Mouse (Mus musculus): ENCODE measurements at regions not wholly inside any gene's neighbourhood (a gene's known extent, or its start where the extent isn't known, plus 50 kb on each side); places are given as distances from the start of the nearest gene placed in this dataset.

DNA sequence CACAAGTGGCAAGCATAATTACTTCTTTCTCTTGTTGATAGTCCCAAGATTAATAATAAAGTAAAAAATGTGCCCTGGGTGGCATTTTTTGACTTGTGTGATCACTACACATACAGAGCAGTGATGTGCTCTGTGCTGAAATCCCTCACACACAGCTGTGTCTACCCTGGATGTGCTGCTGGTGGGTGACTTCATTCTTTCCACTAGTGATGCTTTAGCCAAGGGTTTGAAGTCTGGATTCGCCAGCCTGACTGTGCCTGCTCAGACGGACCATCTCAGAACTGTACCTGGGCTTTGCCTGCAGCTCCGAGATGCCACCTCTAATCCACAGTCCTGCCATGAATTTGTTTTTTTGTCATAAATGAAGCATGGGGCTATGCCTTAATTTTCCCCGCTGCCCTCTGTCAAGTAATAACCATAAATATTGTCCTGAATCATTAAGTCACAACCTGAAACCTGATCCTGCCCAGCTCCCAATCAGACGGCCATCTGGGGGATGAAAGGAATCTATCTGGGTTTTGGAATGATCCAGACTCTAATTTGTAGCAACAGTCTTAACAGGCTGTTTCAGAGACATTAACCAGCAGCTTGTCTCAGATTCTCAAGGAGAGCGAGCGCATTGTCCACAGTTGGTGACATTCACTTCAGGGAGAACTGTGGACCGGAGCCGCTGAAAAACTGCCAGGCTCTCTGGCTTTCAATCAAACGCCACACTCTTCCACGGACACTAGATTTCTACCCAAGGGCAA lies 330.1 kb upstream of the Npvf start:
- ATAC-seq (ENCODE audit: insufficient read depth): no peak
- Histone ChIP-seq H3K27me3 (ENCODE audit: control insufficient read depth, insufficient read depth, low read length) (no peaks in the 10 kb centered on the region), H3K4me3 (ENCODE audit: insufficient read depth in 1 of 2, low read depth in 2 of 2, low read length in 2 of 2) (no peak overlapping the region), H3K9ac (replicated peaks) (no peak overlapping the region), H3K36me3 (replicated peaks; ENCODE audit: control insufficient read depth, insufficient read depth, low read depth) (no peaks in the 10 kb centered on the region), H3K4me1 (replicated peaks; ENCODE audit: control insufficient read depth in 2 of 2, insufficient read depth in 2 of 2, low read length in 1 of 2) (no peaks in the 10 kb centered on the region), H3K9me3 (ENCODE audit: control insufficient read depth, low read length) (no peaks in the 10 kb centered on the region), H3K27ac (no peak overlapping the region), H3K4me2 (ENCODE audit: low read depth) (no peak overlapping the region)
- no peak for DNase-seq (ENCODE audit: low read depth in 3 of 3, low spot score in 3 of 3)
- TF ChIP-seq CTCF (IDR thresholded peaks at IDR 0.05; ENCODE audit: low read depth) (no peak), EP300 (IDR thresholded peaks at IDR 0.05; ENCODE audit: low read depth) (no peak)
- WGBS (ENCODE audit: insufficient replicate concordance): 70% methylated on average over 11 of the region's 11 CpGs

DNA sequence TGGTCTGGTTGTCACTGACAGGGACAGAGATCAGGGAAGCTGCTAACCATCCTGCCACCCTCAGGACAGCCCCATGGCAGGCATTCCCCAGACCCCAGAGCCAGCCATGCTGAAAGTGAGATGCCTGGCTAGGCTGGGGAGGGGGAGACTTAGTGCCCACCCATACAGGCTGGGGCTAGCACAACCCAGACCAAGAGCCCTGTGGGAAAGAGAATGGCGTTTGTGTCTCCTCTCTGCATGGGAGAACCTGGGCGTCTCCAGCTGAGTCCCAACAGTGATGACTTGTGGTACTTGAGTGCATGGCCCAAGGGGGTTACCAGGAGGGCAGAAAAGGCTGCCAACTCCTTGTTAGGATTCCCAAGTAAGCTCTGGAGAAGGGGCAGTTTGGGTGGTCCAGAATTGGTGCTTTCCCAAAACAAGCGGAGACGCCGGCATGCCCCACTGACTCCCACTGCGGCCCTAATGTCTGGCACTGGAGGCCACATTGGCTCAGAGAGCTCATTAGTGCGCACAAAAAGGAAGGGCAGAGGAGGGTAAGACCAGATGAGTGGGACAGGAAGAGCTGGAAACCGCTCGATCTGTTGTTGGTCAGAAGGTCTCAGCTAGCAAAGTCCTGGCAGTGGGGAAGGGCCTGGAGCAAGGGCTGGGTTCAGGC lies 332.2 kb upstream of the Npvf start:
- Histone ChIP-seq H3K27ac (no peak overlapping the region), H3K36me3 (replicated peaks; ENCODE audit: control insufficient read depth, insufficient read depth, low read depth) (no peaks in the 10 kb centered on the region), H3K9ac (replicated peaks) (no peak overlapping the region), H3K27me3 (ENCODE audit: control insufficient read depth, insufficient read depth, low read length) (no peaks in the 10 kb centered on the region), H3K4me3 (ENCODE audit: insufficient read depth in 1 of 2, low read depth in 2 of 2, low read length in 2 of 2) (no peak overlapping the region), H3K4me1 (replicated peaks; ENCODE audit: control insufficient read depth in 2 of 2, insufficient read depth in 2 of 2, low read length in 1 of 2) (no peaks in the 10 kb centered on the region), H3K9me3 (ENCODE audit: control insufficient read depth, low read length) (no peaks in the 10 kb centered on the region), H3K4me2 (ENCODE audit: low read depth) (no peak overlapping the region)
- TF ChIP-seq EP300 (IDR thresholded peaks at IDR 0.05; ENCODE audit: low read depth) (no peak), CTCF (IDR thresholded peaks at IDR 0.05; ENCODE audit: low read depth) (no peak)
- no peak for ATAC-seq (ENCODE audit: insufficient read depth)
- 59% methylated on average over 9 of the region's 9 CpGs for WGBS (ENCODE audit: insufficient replicate concordance)
- no peak for DNase-seq (ENCODE audit: low read depth in 3 of 3, low spot score in 3 of 3)

DNA sequence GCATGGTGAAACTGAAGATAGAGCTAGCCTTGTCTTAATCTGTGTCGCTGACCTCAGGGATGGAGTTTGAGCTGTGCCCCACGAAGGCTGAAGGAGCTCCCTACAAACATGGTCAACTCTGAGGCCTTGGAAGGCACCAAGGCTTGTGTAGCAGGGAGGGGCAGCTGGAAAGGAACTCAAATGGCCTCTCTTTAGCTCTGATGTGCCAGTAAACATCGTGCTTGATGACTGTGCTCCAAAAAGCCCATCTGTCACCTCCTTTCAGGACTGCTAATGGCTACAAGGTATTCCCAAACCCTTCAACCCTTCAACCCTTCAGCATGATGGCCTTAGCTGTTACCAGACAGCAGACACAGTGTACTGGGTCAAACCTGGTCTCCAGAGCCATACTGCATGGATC lies 334.3 kb upstream of the Npvf start:
- no peaks in the 10 kb centered on the region for H3K4me1 ChIP-seq (replicated peaks; ENCODE audit: control insufficient read depth in 2 of 2, insufficient read depth in 2 of 2, low read length in 1 of 2)
- DNase-seq (ENCODE audit: low read depth in 3 of 3, low spot score in 3 of 3) (no peak), ATAC-seq (ENCODE audit: insufficient read depth) (no peak)
- H3K36me3 ChIP-seq (replicated peaks; ENCODE audit: control insufficient read depth, insufficient read depth, low read depth): no peaks in the 10 kb centered on the region
- H3K9me3 ChIP-seq (ENCODE audit: control insufficient read depth, low read length): no peaks in the 10 kb centered on the region
- no peaks in the 10 kb centered on the region for H3K27me3 ChIP-seq (ENCODE audit: control insufficient read depth, insufficient read depth, low read length)
- H3K4me3 ChIP-seq (ENCODE audit: insufficient read depth in 1 of 2, low read depth in 2 of 2, low read length in 2 of 2): no peak overlapping the region
- no peak overlapping the region for H3K27ac ChIP-seq
- no peak for TF ChIP-seq EP300 (IDR thresholded peaks at IDR 0.05; ENCODE audit: low read depth)
- no peak for TF ChIP-seq CTCF (IDR thresholded peaks at IDR 0.05; ENCODE audit: low read depth)
- 40% methylated on average over 3 of the region's 3 CpGs for WGBS (ENCODE audit: insufficient replicate concordance)
- no peak overlapping the region for H3K9ac ChIP-seq (replicated peaks)
- H3K4me2 ChIP-seq (ENCODE audit: low read depth): no peak overlapping the region

DNA sequence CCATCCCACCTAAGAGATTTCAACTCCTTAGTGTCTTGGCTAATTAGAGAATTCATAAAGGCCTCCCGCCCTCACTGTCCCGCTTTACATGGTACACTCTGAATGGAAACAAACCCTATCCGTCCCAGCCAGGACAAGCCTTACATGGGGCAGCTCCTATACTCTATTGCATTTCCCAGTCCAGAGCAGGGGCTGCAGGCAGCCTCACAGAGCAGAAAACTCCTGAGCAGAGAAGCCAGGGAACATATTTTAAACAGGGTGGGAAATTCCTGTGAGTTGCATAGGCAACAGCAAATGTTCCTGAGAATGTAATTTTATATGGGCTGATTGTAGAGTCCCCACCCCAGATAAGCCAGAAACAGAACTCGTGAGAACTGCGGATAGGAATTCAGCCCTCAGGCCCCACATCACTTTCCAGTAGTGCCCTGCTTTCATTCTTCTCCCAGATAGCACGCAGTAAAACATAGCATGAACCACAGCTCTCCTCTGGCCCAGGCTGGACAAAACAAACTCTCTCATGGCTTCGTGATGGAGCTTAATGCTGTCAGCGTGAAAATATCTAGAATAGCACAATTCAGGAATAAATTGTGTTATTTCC lies 337.4 kb upstream of the Npvf start:
- no peak overlapping the region for H3K27ac ChIP-seq
- no peak overlapping the region for H3K4me2 ChIP-seq (ENCODE audit: low read depth)
- no peaks in the 10 kb centered on the region for H3K9me3 ChIP-seq (ENCODE audit: control insufficient read depth, low read length)
- TF ChIP-seq CTCF (IDR thresholded peaks at IDR 0.05; ENCODE audit: low read depth): no peak
- TF ChIP-seq EP300 (IDR thresholded peaks at IDR 0.05; ENCODE audit: low read depth): no peak
- no peak for DNase-seq (ENCODE audit: low read depth in 3 of 3, low spot score in 3 of 3)
- no peaks in the 10 kb centered on the region for H3K36me3 ChIP-seq (replicated peaks; ENCODE audit: control insufficient read depth, insufficient read depth, low read depth)
- H3K27me3 ChIP-seq (ENCODE audit: control insufficient read depth, insufficient read depth, low read length): no peaks in the 10 kb centered on the region
- H3K4me1 ChIP-seq (replicated peaks; ENCODE audit: control insufficient read depth in 2 of 2, insufficient read depth in 2 of 2, low read length in 1 of 2): no peaks in the 10 kb centered on the region
- ATAC-seq (ENCODE audit: insufficient read depth): no peak
- 62% methylated on average over 8 of the region's 8 CpGs for WGBS (ENCODE audit: insufficient replicate concordance)
- H3K9ac ChIP-seq (replicated peaks): no peak overlapping the region
- H3K4me3 ChIP-seq (ENCODE audit: insufficient read depth in 1 of 2, low read depth in 2 of 2, low read length in 2 of 2): no peak overlapping the region

DNA sequence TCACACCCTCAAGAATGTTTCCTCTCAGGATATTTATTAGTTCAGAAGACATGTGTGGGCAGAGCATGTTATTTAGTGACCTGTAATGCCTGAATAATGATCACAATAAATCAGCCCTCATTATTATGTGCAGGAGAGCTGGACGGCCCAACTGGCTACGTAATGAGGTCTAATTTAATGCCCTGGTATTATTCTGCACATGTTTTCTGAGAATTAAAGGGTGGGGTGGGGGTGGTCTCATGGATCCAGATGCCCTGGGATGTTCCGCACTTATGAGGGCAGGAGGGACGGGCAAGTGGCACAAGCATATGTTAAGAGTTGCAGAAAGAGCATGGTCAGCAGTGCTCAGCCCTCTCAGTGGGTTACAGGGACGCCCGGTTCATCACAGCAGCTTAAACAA lies 339.7 kb upstream of the Npvf start:
- ATAC-seq (ENCODE audit: insufficient read depth) (no peak), DNase-seq (ENCODE audit: low read depth in 3 of 3, low spot score in 3 of 3) (no peak)
- 67% methylated on average over 6 of the region's 6 CpGs for WGBS (ENCODE audit: insufficient replicate concordance)
- no peaks in the 10 kb centered on the region for H3K4me1 ChIP-seq (replicated peaks; ENCODE audit: control insufficient read depth in 2 of 2, insufficient read depth in 2 of 2, low read length in 1 of 2)
- no peak overlapping the region for H3K9ac ChIP-seq (replicated peaks)
- H3K4me2 ChIP-seq (ENCODE audit: low read depth): no peak overlapping the region
- H3K4me3 ChIP-seq (ENCODE audit: insufficient read depth in 1 of 2, low read depth in 2 of 2, low read length in 2 of 2): no peak overlapping the region
- no peaks in the 10 kb centered on the region for H3K36me3 ChIP-seq (replicated peaks; ENCODE audit: control insufficient read depth, insufficient read depth, low read depth)
- TF ChIP-seq CTCF (IDR thresholded peaks at IDR 0.05; ENCODE audit: low read depth) (no peak), EP300 (IDR thresholded peaks at IDR 0.05; ENCODE audit: low read depth) (no peak)
- H3K27ac ChIP-seq: no peak overlapping the region
- no peaks in the 10 kb centered on the region for H3K9me3 ChIP-seq (ENCODE audit: control insufficient read depth, low read length)
- no peaks in the 10 kb centered on the region for H3K27me3 ChIP-seq (ENCODE audit: control insufficient read depth, insufficient read depth, low read length)

All from liver, embryonic 14.5 days (tissue).